Mouse (Mus musculus) midbrain, embryonic 11.5 days (tissue): ENCODE measurements around the gene Dlk1. TPM values are rescaled to one million over a fixed set of nuclear protein-coding genes. Genes with fewer than 3 reads are reported as not detected.
A peak's percentile ranks its signal among the peaks of the same experiment; 100 is the strongest.
"Not testable (repeated sequence)": the region's sequence is repeated elsewhere in the genome, so short reads cannot be mapped to it uniquely, and the experiment has no call there.

Experiments used
- ATAC-seq: fragments of 200-750 bp; cut with Nextera tagmentation; 2 replicates; pipeline ENCODE4 v1.8.0; 2017; ENCODE audit warnings: moderate TSS enrichment, moderate library complexity; ENCODE audit not compliant: low FRiP score
- DNase-seq: peaks from one replicate; pipeline ENCODE4 v3.0.0; 2015; ENCODE audit warnings: low spot score; ENCODE audit errors: missing footprints
- H3K27ac ChIP-seq: fragments of 300-500 bp; sonication (generic); 2 replicates; pipeline ENCODE4 v1.5.1; 2014; ENCODE audit warnings: low read depth, low read length
- H3K27me3 ChIP-seq: fragments of 300-500 bp; sonication (generic); 2 replicates; pipeline ENCODE4 v1.6.1; 2014; ENCODE audit warnings: mild to moderate bottlenecking, low read length, moderate library complexity, mixed read lengths; ENCODE audit not compliant: control insufficient read depth, insufficient read depth
- H3K36me3 ChIP-seq: fragments of 300-500 bp; sonication (generic); 2 replicates; pipeline ENCODE4 v1.6.1; 2014; ENCODE audit warnings: mild to moderate bottlenecking, low read length, moderate library complexity, mixed read lengths; ENCODE audit not compliant: control insufficient read depth, insufficient read depth
- H3K4me1 ChIP-seq: fragments of 300-500 bp; sonication (generic); 2 replicates; pipeline ENCODE4 v1.6.1; 2014; ENCODE audit warnings: low read length; ENCODE audit not compliant: control insufficient read depth, insufficient read depth
- H3K4me2 ChIP-seq: fragments of 300-500 bp; sonication (generic); 2 replicates; pipeline ENCODE4 v1.6.1; 2014; ENCODE audit warnings: mild to moderate bottlenecking, moderate library complexity
- H3K4me3 ChIP-seq: fragments of 300-500 bp; sonication (generic); 2 replicates; pipeline ENCODE4 v1.5.1; 2014; ENCODE audit warnings: low read depth, low read length
- H3K9ac ChIP-seq: fragments of 300-500 bp; sonication (generic); 2 replicates; pipeline ENCODE4 v1.6.1; 2014; ENCODE audit warnings: low read length
- H3K9me3 ChIP-seq: fragments of 300-500 bp; sonication (generic); 2 replicates; pipeline ENCODE4 v1.6.1; 2016; ENCODE audit warnings: low read length; ENCODE audit not compliant: control insufficient read depth
- WGBS: fragments of 180-500 bp; shearing (Covaris S2); extraction: QIAGEN DNeasy Blood & Tissue Kit; methylation state at CpG from one replicate; pipeline ENCODE4 v1.1.7; 2014; 5-methylcytosine and 5-hydroxymethylcytosine counted together
- polyA plus RNA-seq: library from polyadenylated mRNA; unstranded; fragments of >200 nt; fragmentation: Nextera tagmentation; extraction: Ambion mirVana; gene quantifications from 2 replicates; pipeline ENCODE4 v1.2.1, GENCODE M21; 2014

Gene Dlk1
- polyA plus RNA-seq, 1 experiment from 2014 or later: 75.1 TPM

DNA sequence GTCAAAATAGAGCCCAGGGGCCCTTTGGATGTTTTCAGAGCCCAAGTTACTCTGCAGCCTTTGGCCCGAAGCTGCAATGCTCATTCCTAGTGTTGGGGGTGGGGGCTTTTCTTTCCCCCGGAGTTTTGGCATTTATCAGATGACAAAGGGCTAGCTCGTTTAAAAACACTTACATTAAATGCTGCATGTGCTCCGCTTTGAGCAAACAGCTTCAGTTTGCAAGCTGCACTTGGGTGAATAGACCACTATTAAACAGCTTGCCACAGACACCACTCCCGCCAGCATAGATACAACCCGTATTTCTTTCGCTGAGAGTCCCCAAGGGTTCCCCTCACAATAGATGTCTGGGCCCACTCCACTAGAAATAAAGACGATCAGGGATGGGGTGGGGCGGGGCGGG, 6.3 kb downstream of the Dlk1 start:
- Histone ChIP-seq H3K9ac (no peak overlapping the region; the same call in 1 of the 2 replicates), H3K9me3 (no peaks in the 10 kb centered on the region), H3K4me1 (peaks cover 40% of the 10 kb centered on the region), H3K4me3 (no peak overlapping the region), H3K4me2 (peak overlapping the region; percentile 30; the same call in 1 of the 2 replicates), H3K27ac (no peak overlapping the region), H3K27me3 (peaks cover 66% of the 10 kb centered on the region), H3K36me3 (no peaks in the 10 kb centered on the region)
- ATAC-seq (no peak), DNase-seq (peak; percentile 92)
- WGBS: 20% methylated on average over 10 of the region's 10 CpGs

DNA sequence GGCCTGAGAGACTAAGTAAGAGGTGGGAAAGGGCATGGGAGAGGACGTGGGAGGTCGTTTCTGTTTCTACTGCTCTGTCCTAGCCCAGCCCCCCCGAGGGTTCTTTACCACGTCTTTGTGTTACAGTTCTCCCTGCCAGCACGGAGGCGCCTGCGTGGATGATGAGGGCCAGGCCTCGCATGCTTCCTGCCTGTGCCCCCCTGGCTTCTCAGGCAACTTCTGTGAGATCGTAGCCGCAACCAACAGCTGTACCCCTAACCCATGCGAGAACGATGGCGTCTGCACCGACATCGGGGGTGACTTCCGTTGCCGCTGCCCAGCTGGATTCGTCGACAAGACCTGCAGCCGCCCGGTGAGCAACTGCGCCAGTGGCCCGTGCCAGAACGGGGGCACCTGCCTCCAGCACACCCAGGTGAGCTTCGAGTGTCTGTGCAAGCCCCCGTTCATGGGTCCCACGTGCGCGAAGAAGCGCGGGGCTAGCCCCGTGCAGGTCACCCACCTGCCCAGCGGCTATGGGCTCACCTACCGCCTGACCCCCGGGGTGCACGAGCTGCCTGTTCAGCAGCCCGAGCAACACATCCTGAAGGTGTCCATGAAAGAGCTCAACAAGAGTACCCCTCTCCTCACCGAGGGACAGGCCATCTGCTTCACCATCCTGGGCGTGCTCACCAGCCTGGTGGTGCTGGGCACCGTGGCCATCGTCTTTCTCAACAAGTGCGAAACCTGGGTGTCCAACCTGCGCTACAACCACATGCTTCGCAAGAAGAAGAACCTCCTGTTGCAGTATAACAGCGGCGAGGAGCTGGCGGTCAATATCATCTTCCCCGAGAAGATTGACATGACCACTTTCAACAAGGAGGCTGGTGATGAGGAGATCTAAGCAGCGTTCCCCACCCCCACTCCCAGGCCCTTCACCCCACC, 7.1 kb downstream of the Dlk1 start:
- WGBS: 24% methylated on average over 49 of the region's 49 CpGs
- DNase-seq: peak; percentile 91
- H3K9me3 ChIP-seq: no peaks in the 10 kb centered on the region
- H3K4me3 ChIP-seq: peak overlapping the region; percentile 7; the same call in 1 of the 2 replicates
- H3K27ac ChIP-seq: no peak overlapping the region
- H3K4me2 ChIP-seq: peak overlapping the region; percentile 30
- no peaks in the 10 kb centered on the region for H3K36me3 ChIP-seq
- ATAC-seq: peak; percentile 22; the same call in 1 of the 2 replicates
- H3K9ac ChIP-seq: peak overlapping the region; percentile 9; the same call in 1 of the 2 replicates
- H3K27me3 ChIP-seq: peaks cover 58% of the 10 kb centered on the region
- H3K4me1 ChIP-seq: peaks cover 40% of the 10 kb centered on the region

DNA sequence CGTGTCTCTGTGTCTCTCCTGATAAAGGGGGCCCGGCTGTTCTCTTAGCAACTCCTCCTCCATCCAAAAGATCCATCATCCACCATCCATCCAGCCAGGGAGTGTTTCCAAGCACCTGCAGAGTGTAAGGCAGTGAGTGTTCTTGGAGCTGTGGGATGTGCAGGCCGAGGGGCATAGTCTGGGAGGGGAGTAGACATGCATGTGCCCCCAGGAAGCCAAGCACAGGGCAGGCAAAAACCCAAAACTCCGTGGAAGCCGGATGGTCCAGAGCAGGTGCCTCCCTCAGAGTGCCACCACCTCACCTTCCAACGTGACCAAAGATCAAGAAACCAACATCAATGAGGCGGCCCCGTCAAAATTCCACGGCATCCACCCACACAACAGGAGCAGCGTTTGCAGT, 10.0 kb downstream of the Dlk1 start:
- Histone ChIP-seq H3K9ac (no peak overlapping the region), H3K4me2 (no peak overlapping the region), H3K9me3 (no peaks in the 10 kb centered on the region), H3K4me3 (no peak overlapping the region), H3K36me3 (no peaks in the 10 kb centered on the region), H3K4me1 (peaks cover 22% of the 10 kb centered on the region), H3K27ac (no peak overlapping the region), H3K27me3 (peaks cover 35% of the 10 kb centered on the region)
- DNase-seq (no peak), ATAC-seq (no peak)
- 82% methylated on average over 10 of the region's 10 CpGs for WGBS

DNA sequence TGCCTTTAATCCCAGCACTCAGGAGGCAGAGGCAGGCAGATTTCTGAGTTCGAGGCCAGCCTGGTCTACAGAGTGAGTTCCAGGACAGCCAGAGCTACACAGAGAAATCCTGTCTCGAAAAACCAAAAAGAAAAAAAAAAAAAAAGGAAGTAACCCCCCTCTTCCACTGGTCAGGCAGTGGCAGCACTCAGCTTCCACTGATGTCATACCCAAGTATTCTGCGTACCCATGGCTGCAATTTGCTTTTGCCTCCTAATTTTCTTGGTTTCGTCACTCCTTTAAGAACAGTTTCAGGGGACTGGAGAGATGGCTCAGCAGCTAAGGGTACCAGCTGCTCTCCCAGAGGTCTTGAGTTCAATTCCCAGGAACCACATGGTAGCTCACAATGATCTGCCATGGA, 14.8 kb downstream of the Dlk1 start:
- not testable (repeated sequence) for DNase-seq, H3K4me1 ChIP-seq, H3K27ac ChIP-seq, H3K4me3 ChIP-seq, H3K9me3 ChIP-seq, ATAC-seq, H3K4me2 ChIP-seq, H3K9ac ChIP-seq, H3K36me3 ChIP-seq, H3K27me3 ChIP-seq
- WGBS: 91% methylated on average over 4 of the region's 4 CpGs

DNA sequence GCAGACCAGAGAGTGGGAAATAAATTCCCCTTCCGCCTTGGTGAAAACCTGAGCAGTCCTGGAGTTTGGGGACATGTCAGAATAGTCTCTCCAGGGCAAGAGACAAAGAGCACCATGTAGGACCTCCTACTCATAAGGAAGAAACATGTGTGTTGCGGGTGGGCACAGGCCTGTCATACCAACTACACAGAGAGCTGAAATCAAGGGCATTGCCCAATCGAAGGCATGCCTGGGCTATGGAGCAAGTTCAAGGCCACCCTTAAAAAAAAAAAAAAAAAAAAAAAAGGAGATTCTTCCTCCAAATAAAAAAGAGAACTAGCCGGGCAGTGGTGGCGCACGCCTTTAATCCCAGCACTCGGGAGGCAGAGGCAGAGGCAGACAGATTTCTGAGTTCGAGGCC, 17.2 kb downstream of the Dlk1 start:
- WGBS: 89% methylated on average over 8 of the region's 8 CpGs
- no peak overlapping the region for H3K4me2 ChIP-seq
- DNase-seq: no peak
- no peak overlapping the region for H3K9ac ChIP-seq
- ATAC-seq: no peak
- H3K36me3 ChIP-seq: no peaks in the 10 kb centered on the region
- no peaks in the 10 kb centered on the region for H3K4me1 ChIP-seq
- H3K4me3 ChIP-seq: no peak overlapping the region
- no peaks in the 10 kb centered on the region for H3K27me3 ChIP-seq
- H3K27ac ChIP-seq: no peak overlapping the region
- no peaks in the 10 kb centered on the region for H3K9me3 ChIP-seq

DNA sequence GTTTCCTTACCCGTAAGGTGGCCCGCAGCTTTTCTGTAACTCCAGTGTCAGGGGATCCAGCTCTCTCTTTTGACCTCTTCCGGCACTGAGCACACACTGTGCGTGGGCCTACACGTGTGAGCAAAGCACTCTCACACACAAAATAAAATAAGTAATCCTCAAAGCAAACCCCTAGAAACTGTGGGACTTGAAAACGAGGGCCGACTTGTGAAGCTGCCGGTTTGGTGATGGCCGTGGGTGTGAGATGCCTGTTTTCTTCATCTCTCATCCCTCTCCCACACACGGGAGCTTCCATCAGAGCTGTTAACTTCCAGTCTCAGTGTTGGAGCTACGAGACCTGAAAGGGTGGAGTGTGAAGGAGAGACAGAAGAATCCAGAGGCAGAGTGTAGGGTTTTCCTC, 20.0 kb downstream of the Dlk1 start:
- 86% methylated on average over 11 of the region's 11 CpGs for WGBS
- no peak for DNase-seq
- Histone ChIP-seq H3K4me1 (no peaks in the 10 kb centered on the region), H3K36me3 (no peaks in the 10 kb centered on the region), H3K9ac (no peak overlapping the region), H3K4me2 (no peak overlapping the region), H3K27ac (no peak overlapping the region), H3K27me3 (no peaks in the 10 kb centered on the region), H3K9me3 (no peaks in the 10 kb centered on the region), H3K4me3 (no peak overlapping the region)
- no peak for ATAC-seq

DNA sequence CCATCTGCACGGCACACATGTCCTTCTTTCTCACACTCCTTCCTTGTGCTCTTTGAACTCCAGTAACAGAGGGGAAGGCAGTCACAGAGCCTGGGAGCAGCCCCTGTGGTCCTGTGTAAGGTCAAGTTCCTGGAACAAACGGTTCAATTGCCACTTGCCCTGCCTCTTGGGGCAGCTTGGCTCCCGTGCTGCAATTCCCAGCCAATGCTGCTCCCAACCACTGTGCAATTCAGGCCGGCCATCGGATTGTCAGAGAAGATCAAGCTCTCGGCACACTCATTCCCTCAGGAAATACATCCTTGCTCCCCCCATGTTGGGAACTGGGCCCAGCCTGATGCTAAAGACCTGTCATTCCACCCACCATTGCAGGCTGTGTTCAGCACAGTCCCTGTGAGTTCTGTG, 21.0 kb downstream of the Dlk1 start:
- no peaks in the 10 kb centered on the region for H3K27me3 ChIP-seq

DNA sequence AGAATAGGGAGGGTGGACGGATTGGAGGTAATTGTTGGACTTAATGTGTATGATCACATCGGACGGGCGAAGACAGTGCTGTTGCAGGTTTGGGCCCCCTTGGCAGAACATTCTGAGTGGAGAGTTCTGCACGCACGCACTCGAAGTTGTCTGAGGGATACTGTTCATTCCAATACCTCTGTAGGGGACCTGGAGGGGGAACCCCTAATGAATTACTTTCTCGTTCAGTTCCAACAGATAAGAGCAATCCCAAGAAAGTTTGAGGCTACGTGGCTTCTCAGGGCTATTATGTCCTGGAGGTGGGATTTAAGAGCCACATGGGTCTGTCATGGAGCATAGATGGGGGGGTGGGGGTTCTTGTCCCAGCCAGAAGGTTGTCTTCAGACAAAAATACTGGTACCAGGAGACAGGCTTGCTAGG, 21.6 kb downstream of the Dlk1 start:
- Histone ChIP-seq H3K9me3 (no peaks in the 10 kb centered on the region), H3K4me1 (no peaks in the 10 kb centered on the region), H3K4me3 (no peak overlapping the region), H3K4me2 (no peak overlapping the region), H3K9ac (no peak overlapping the region), H3K27ac (no peak overlapping the region), H3K27me3 (no peaks in the 10 kb centered on the region), H3K36me3 (no peaks in the 10 kb centered on the region)
- ATAC-seq: no peak
- DNase-seq: no peak
- 88% methylated on average over 9 of the region's 9 CpGs for WGBS

More for the DNA sequence above, 21.0 kb downstream of the Dlk1 start:
- Histone ChIP-seq H3K4me1 (no peaks in the 10 kb centered on the region), H3K27ac (no peak overlapping the region), H3K4me3 (no peak overlapping the region), H3K4me2 (no peak overlapping the region), H3K9ac (no peak overlapping the region), H3K36me3 (no peaks in the 10 kb centered on the region), H3K9me3 (no peaks in the 10 kb centered on the region)
- WGBS: 59% methylated on average over 6 of the region's 6 CpGs
- ATAC-seq (no peak), DNase-seq (no peak)

DNA sequence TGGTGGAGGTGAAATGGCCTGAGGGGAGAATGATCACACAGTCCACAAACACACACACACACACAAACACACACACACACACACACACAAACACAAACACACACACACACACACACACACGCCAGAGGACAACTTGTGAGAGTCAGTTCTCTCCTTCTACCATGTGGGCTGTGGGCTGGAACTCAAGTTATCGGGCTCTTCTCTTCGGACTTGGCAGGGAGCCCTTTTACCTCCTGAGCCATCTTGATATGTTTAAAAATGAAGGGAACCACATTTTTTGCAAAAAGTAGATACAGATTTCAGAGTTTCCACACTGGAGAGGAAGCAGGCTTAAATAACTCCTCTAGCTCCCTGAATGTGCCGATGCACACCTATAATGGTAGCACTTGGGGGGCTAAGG, 22.9 kb downstream of the Dlk1 start:
- no peak overlapping the region for H3K4me2 ChIP-seq
- H3K9ac ChIP-seq: no peak overlapping the region
- no peaks in the 10 kb centered on the region for H3K36me3 ChIP-seq
- WGBS: 91% methylated on average over 4 of the region's 4 CpGs
- no peak for ATAC-seq
- no peaks in the 10 kb centered on the region for H3K27me3 ChIP-seq
- H3K9me3 ChIP-seq: no peaks in the 10 kb centered on the region
- no peak for DNase-seq
- H3K27ac ChIP-seq: no peak overlapping the region
- no peak overlapping the region for H3K4me3 ChIP-seq
- H3K4me1 ChIP-seq: no peaks in the 10 kb centered on the region
